Mouse (Mus musculus): ENCODE measurements around the gene Dvl3. TPM values are rescaled to one million over a fixed set of nuclear protein-coding genes. Genes with fewer than 3 reads are reported as not detected.

Dvl3 gene
- polyA plus RNA-seq, 2 experiments, result 26.5 to 74.8 TPM

DNA sequence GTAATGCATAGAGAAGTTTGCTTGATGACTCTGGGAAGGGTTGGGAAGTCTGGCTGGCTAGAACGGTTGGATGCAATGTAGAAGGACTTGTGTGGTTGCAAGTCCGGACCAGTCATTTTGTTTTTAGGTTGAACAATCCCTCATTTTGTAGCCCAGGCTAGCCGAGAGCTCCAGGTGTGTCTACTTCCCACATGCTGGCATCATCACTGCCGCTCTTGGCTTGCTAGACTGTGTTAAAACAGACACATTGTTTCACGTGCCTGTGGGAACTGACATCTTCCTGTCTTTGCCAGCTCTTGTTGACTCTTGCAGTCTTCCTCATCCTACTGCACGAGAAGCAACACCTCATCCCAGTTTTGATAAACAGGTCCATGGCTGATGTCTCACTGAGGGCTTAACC lies 38.2 kb downstream of the Dvl3 start:
- no peak overlapping the region for H3K9ac ChIP-seq (ENCODE audit: low read depth, low read length, severe bottlenecking)
- H3K9me3 ChIP-seq (ENCODE audit: control insufficient read depth, low read length), result no peaks in the 10 kb centered on the region
- no peak overlapping the region for H3K27ac ChIP-seq (replicated peaks; ENCODE audit: low read depth, low read length)
- no peaks in the 10 kb centered on the region for H3K4me1 ChIP-seq (ENCODE audit: control insufficient read depth, insufficient read depth, low read length)
- 92% methylated on average over 6 of the region's 6 CpGs for WGBS
- DNase-seq (ENCODE audit: low spot score) (no peak), ATAC-seq (ENCODE audit: low FRiP score, low read depth) (no peak)
- peaks cover 92% of the 10 kb centered on the region for H3K36me3 ChIP-seq (ENCODE audit: control insufficient read depth, insufficient read depth, low read length)
- no peak overlapping the region for H3K4me2 ChIP-seq (replicated peaks; ENCODE audit: low read depth, low read length, severe bottlenecking)
- H3K27me3 ChIP-seq (ENCODE audit: control insufficient read depth, insufficient read depth, low read length), result no peaks in the 10 kb centered on the region
- TF ChIP-seq POLR2A (IDR thresholded peaks at IDR 0.05; ENCODE audit: borderline replicate concordance, extremely low read depth, insufficient read depth, insufficient read length), result no peak
- no peak overlapping the region for H3K4me3 ChIP-seq (replicated peaks; ENCODE audit: low read length)

- DNase-seq (ENCODE audit: low spot score) (no peak), ATAC-seq (ENCODE audit: low FRiP score, low read depth) (no peak)
- no peak overlapping the region for H3K27ac ChIP-seq (replicated peaks; ENCODE audit: low read depth, low read length)
- WGBS, result 65% methylated on average over 7 of the region's 7 CpGs
- no peak overlapping the region for H3K9ac ChIP-seq (ENCODE audit: low read depth, low read length, severe bottlenecking)
- no peaks in the 10 kb centered on the region for H3K4me1 ChIP-seq (ENCODE audit: control insufficient read depth, insufficient read depth, low read length)
- no peaks in the 10 kb centered on the region for H3K27me3 ChIP-seq (ENCODE audit: control insufficient read depth, insufficient read depth, low read length)
- H3K4me2 ChIP-seq (replicated peaks; ENCODE audit: low read depth, low read length, severe bottlenecking), result no peak overlapping the region
- no peak overlapping the region for H3K4me3 ChIP-seq (replicated peaks; ENCODE audit: low read length)
- no peak for TF ChIP-seq POLR2A (IDR thresholded peaks at IDR 0.05; ENCODE audit: borderline replicate concordance, extremely low read depth, insufficient read depth, insufficient read length)
- peaks cover 94% of the 10 kb centered on the region for H3K36me3 ChIP-seq (ENCODE audit: control insufficient read depth, insufficient read depth, low read length)
- no peaks in the 10 kb centered on the region for H3K9me3 ChIP-seq (ENCODE audit: control insufficient read depth, low read length)
These were observed 40.6 kb downstream of the Dvl3 start for GRCm38 (mm10) chr16:20557381-20557780.

DNA sequence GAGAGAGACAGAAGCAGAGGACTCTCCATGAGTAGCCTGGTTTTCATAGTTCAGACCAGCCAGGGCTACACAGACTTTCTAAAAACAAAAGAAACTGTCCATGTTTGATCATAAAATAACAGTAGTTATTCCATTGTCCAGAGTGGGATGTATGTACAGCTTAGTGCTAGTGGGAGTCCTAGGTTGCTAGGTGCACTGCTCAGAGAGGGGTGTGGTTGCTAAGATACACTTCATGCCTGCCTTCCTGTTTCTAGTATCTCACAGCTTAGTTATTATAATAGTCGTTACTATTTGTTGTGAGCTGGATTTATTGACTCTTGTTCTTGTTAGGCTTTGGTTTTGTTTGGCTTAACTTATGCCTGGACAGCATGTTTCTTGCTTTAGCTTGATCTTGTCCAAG lies 48.3 kb downstream of the Dvl3 start:
- no peak for TF ChIP-seq POLR2A (IDR thresholded peaks at IDR 0.05; ENCODE audit: borderline replicate concordance, extremely low read depth, insufficient read depth, insufficient read length)
- no peak overlapping the region for H3K9ac ChIP-seq (ENCODE audit: low read depth, low read length, severe bottlenecking)
- DNase-seq (ENCODE audit: low spot score) (no peak), ATAC-seq (ENCODE audit: low FRiP score, low read depth) (no peak)
- H3K4me1 ChIP-seq (ENCODE audit: control insufficient read depth, insufficient read depth, low read length), result no peaks in the 10 kb centered on the region
- peaks cover 31% of the 10 kb centered on the region for H3K36me3 ChIP-seq (ENCODE audit: control insufficient read depth, insufficient read depth, low read length)
- no peak overlapping the region for H3K4me3 ChIP-seq (replicated peaks; ENCODE audit: low read length)
- no peaks in the 10 kb centered on the region for H3K9me3 ChIP-seq (ENCODE audit: control insufficient read depth, low read length)
- WGBS, result 74% methylated on average over 1 of the region's 1 CpGs
- H3K27me3 ChIP-seq (ENCODE audit: control insufficient read depth, insufficient read depth, low read length), result no peaks in the 10 kb centered on the region
- no peak overlapping the region for H3K27ac ChIP-seq (replicated peaks; ENCODE audit: low read depth, low read length)
- H3K4me2 ChIP-seq (replicated peaks; ENCODE audit: low read depth, low read length, severe bottlenecking), result no peak overlapping the region

Other genes with a start within 250 kb of the Dvl3 start
- 54.4 and 69.0 TPM in 2 replicates for gene Parl, start 214.6 kb upstream of the Dvl3 start, polyA plus RNA-seq (2012; rRNA removed)
- gene Parl, start 214.6 kb upstream of the Dvl3 start, polyA plus RNA-seq (2014; fragmentation: Nextera tagmentation; extraction: Ambion mirVana), result 85.7 and 89.8 TPM in 2 replicates
- 0.10 and 0.24 TPM in 2 replicates for gene Cyp2ab1, start 191.6 kb upstream of the Dvl3 start, polyA plus RNA-seq (2012; rRNA removed)
- 0.08 TPM in 1 of 2 replicates, not detected in the other for gene Cyp2ab1, start 191.6 kb upstream of the Dvl3 start, polyA plus RNA-seq (2014; fragmentation: Nextera tagmentation; extraction: Ambion mirVana)
- 223 and 274 TPM in 2 replicates for gene Abcc5, start 90.6 kb upstream of the Dvl3 start, polyA plus RNA-seq (2012; rRNA removed)
- 73.1 and 91.5 TPM in 2 replicates for gene Abcc5, start 90.6 kb upstream of the Dvl3 start, polyA plus RNA-seq (2014; fragmentation: Nextera tagmentation; extraction: Ambion mirVana)
- gene Eif2b5, start 18.2 kb upstream of the Dvl3 start, polyA plus RNA-seq (2012; rRNA removed), result 44.8 and 45.1 TPM in 2 replicates
- 90.6 and 95.2 TPM in 2 replicates for gene Eif2b5, start 18.2 kb upstream of the Dvl3 start, polyA plus RNA-seq (2014; fragmentation: Nextera tagmentation; extraction: Ambion mirVana)
- 633 and 687 TPM in 2 replicates for gene Ap2m1, start 18.5 kb downstream of the Dvl3 start, polyA plus RNA-seq (2012; rRNA removed)
- 573 and 622 TPM in 2 replicates for gene Ap2m1, start 18.5 kb downstream of the Dvl3 start, polyA plus RNA-seq (2014; fragmentation: Nextera tagmentation; extraction: Ambion mirVana)
- 56.0 and 57.8 TPM in 2 replicates for gene Abcf3, start 31.6 kb downstream of the Dvl3 start, polyA plus RNA-seq (2012; rRNA removed)
- 59.3 and 61.8 TPM in 2 replicates for gene Abcf3, start 31.6 kb downstream of the Dvl3 start, polyA plus RNA-seq (2014; fragmentation: Nextera tagmentation; extraction: Ambion mirVana)
- gene Vwa5b2, start 72.5 kb downstream of the Dvl3 start, polyA plus RNA-seq (2012; rRNA removed), result 2.0 and 2.5 TPM in 2 replicates
- gene Vwa5b2, start 72.5 kb downstream of the Dvl3 start, polyA plus RNA-seq (2014; fragmentation: Nextera tagmentation; extraction: Ambion mirVana), result 0.22 and 1.1 TPM in 2 replicates
- gene Eef1akmt4, start 94.6 kb downstream of the Dvl3 start, polyA plus RNA-seq (2012; rRNA removed), result 28.0 and 33.0 TPM in 2 replicates
- 38.8 and 44.1 TPM in 2 replicates for gene Eef1akmt4, start 94.6 kb downstream of the Dvl3 start, polyA plus RNA-seq (2014; fragmentation: Nextera tagmentation; extraction: Ambion mirVana)
- not detected in 2 replicates for gene Gm49333, start 94.6 kb downstream of the Dvl3 start, polyA plus RNA-seq (2012; rRNA removed)
- not detected in 2 replicates for gene Gm49333, start 94.6 kb downstream of the Dvl3 start, polyA plus RNA-seq (2014; fragmentation: Nextera tagmentation; extraction: Ambion mirVana)
- gene Alg3, start 94.8 kb downstream of the Dvl3 start, polyA plus RNA-seq (2012; rRNA removed), result 27.4 and 43.5 TPM in 2 replicates
- gene Alg3, start 94.8 kb downstream of the Dvl3 start, polyA plus RNA-seq (2014; fragmentation: Nextera tagmentation; extraction: Ambion mirVana), result 43.0 and 43.6 TPM in 2 replicates
- gene Camk2n2, start 104.3 kb downstream of the Dvl3 start, polyA plus RNA-seq (2012; rRNA removed), result 4.3 and 5.9 TPM in 2 replicates
- 1.0 and 1.1 TPM in 2 replicates for gene Camk2n2, start 104.3 kb downstream of the Dvl3 start, polyA plus RNA-seq (2014; fragmentation: Nextera tagmentation; extraction: Ambion mirVana)
- 14.1 and 15.8 TPM in 2 replicates for gene Ece2, start 112.8 kb downstream of the Dvl3 start, polyA plus RNA-seq (2012; rRNA removed)
- gene Ece2, start 112.8 kb downstream of the Dvl3 start, polyA plus RNA-seq (2014; fragmentation: Nextera tagmentation; extraction: Ambion mirVana), result 3.9 and 4.1 TPM in 2 replicates
- gene Psmd2, start 134.7 kb downstream of the Dvl3 start, polyA plus RNA-seq (2012; rRNA removed), result 156 and 180 TPM in 2 replicates
- 270 and 298 TPM in 2 replicates for gene Psmd2, start 134.7 kb downstream of the Dvl3 start, polyA plus RNA-seq (2014; fragmentation: Nextera tagmentation; extraction: Ambion mirVana)
- 299 and 374 TPM in 2 replicates for gene Eif4g1, start 151.3 kb downstream of the Dvl3 start, polyA plus RNA-seq (2012; rRNA removed)
- gene Eif4g1, start 151.3 kb downstream of the Dvl3 start, polyA plus RNA-seq (2014; fragmentation: Nextera tagmentation; extraction: Ambion mirVana), result 148 and 161 TPM in 2 replicates
- gene Fam131a, start 176.3 kb downstream of the Dvl3 start, polyA plus RNA-seq (2012; rRNA removed), result 15.6 and 21.3 TPM in 2 replicates
- gene Fam131a, start 176.3 kb downstream of the Dvl3 start, polyA plus RNA-seq (2014; fragmentation: Nextera tagmentation; extraction: Ambion mirVana), result 10.3 and 11.0 TPM in 2 replicates
- gene Polr2h, start 200.7 kb downstream of the Dvl3 start, polyA plus RNA-seq (2012; rRNA removed), result 65.1 and 77.0 TPM in 2 replicates
- gene Polr2h, start 200.7 kb downstream of the Dvl3 start, polyA plus RNA-seq (2014; fragmentation: Nextera tagmentation; extraction: Ambion mirVana), result 112 and 121 TPM in 2 replicates
- 72.9 and 102 TPM in 2 replicates for gene Clcn2, start 200.8 kb downstream of the Dvl3 start, polyA plus RNA-seq (2012; rRNA removed)
- gene Clcn2, start 200.8 kb downstream of the Dvl3 start, polyA plus RNA-seq (2014; fragmentation: Nextera tagmentation; extraction: Ambion mirVana), result 17.1 and 21.6 TPM in 2 replicates
- gene Chrd, start 216.1 kb downstream of the Dvl3 start, polyA plus RNA-seq (2012; rRNA removed), result 38.9 and 47.1 TPM in 2 replicates
- 11.5 and 11.6 TPM in 2 replicates for gene Chrd, start 216.1 kb downstream of the Dvl3 start, polyA plus RNA-seq (2014; fragmentation: Nextera tagmentation; extraction: Ambion mirVana)
- gene Thpo, start 217.5 kb downstream of the Dvl3 start, polyA plus RNA-seq (2012; rRNA removed), result 3.8 and 4.5 TPM in 2 replicates
- 0.78 and 1.4 TPM in 2 replicates for gene Thpo, start 217.5 kb downstream of the Dvl3 start, polyA plus RNA-seq (2014; fragmentation: Nextera tagmentation; extraction: Ambion mirVana)

All from limb, embryonic 14.5 days (tissue).